Mouse (Mus musculus): ENCODE measurements at regions not wholly inside any gene's neighbourhood (a gene's known extent, or its start where the extent isn't known, plus 50 kb on each side); places are given as distances from the start of the nearest gene placed in this dataset.

GRCm38 (mm10) chr3:63554872-63555271 is 71.2 kb upstream of the Gm34302 start:
- Histone ChIP-seq H3K4me2 (replicated peaks; ENCODE audit: low read depth, low read length) (no peak overlapping the region), H3K27ac (ENCODE audit: low read length) (no peak overlapping the region), H3K9ac (replicated peaks; ENCODE audit: low read depth) (no peak overlapping the region), H3K36me3 (ENCODE audit: insufficient read depth, low read length) (no peaks in the 10 kb centered on the region), H3K4me1 (ENCODE audit: insufficient read depth, low read depth, low read length) (no peaks in the 10 kb centered on the region), H3K4me3 (ENCODE audit: low read depth, low read length) (no peak overlapping the region), H3K27me3 (replicated peaks; ENCODE audit: insufficient read depth, low read length) (no peaks in the 10 kb centered on the region), H3K9me3 (ENCODE audit: low read length) (no peaks in the 10 kb centered on the region)
- no peak for TF ChIP-seq EP300 (IDR thresholded peaks at IDR 0.05)
- TF ChIP-seq CTCF (IDR thresholded peaks at IDR 0.05): peak; percentile 77
- ATAC-seq: no peak
- peak; percentile 75 for DNase-seq (ENCODE audit: low spot score)
- 5% methylated on average over 9 of the region's 9 CpGs for WGBS

GRCm38 (mm10) chr3:63553426-63553825 is 69.7 kb upstream of the Gm34302 start:
- TF ChIP-seq EP300 (IDR thresholded peaks at IDR 0.05) (no peak), CTCF (IDR thresholded peaks at IDR 0.05) (no peak)
- 88% methylated on average over 2 of the region's 2 CpGs for WGBS
- ATAC-seq (no peak), DNase-seq (ENCODE audit: low spot score) (no peak)
- Histone ChIP-seq H3K4me1 (ENCODE audit: insufficient read depth, low read depth, low read length) (no peaks in the 10 kb centered on the region), H3K9me3 (ENCODE audit: low read length) (no peaks in the 10 kb centered on the region), H3K4me2 (replicated peaks; ENCODE audit: low read depth, low read length) (no peak overlapping the region), H3K27me3 (replicated peaks; ENCODE audit: insufficient read depth, low read length) (no peaks in the 10 kb centered on the region), H3K36me3 (ENCODE audit: insufficient read depth, low read length) (no peaks in the 10 kb centered on the region), H3K9ac (replicated peaks; ENCODE audit: low read depth) (no peak overlapping the region), H3K4me3 (ENCODE audit: low read depth, low read length) (no peak overlapping the region), H3K27ac (ENCODE audit: low read length) (no peak overlapping the region)

- Histone ChIP-seq H3K4me2 (replicated peaks; ENCODE audit: low read depth, low read length) (no peak overlapping the region), H3K4me1 (ENCODE audit: insufficient read depth, low read depth, low read length) (no peaks in the 10 kb centered on the region), H3K27ac (ENCODE audit: low read length) (no peak overlapping the region), H3K9me3 (ENCODE audit: low read length) (no peaks in the 10 kb centered on the region), H3K27me3 (replicated peaks; ENCODE audit: insufficient read depth, low read length) (no peaks in the 10 kb centered on the region), H3K9ac (replicated peaks; ENCODE audit: low read depth) (no peak overlapping the region), H3K4me3 (ENCODE audit: low read depth, low read length) (no peak overlapping the region), H3K36me3 (ENCODE audit: insufficient read depth, low read length) (no peaks in the 10 kb centered on the region)
- ATAC-seq: no peak
- 55% methylated on average over 5 of the region's 5 CpGs for WGBS
- TF ChIP-seq CTCF (IDR thresholded peaks at IDR 0.05) (no peak), EP300 (IDR thresholded peaks at IDR 0.05) (no peak)
- DNase-seq (ENCODE audit: low spot score): no peak
Measured at GRCm38 (mm10) chr3:63551661-63552060, 68.0 kb upstream of the Gm34302 start.

GRCm38 (mm10) chr3:63542638-63543408 is 59.1 kb upstream of the Gm34302 start:
- Histone ChIP-seq H3K27ac (ENCODE audit: low read length) (no peak overlapping the region), H3K9ac (replicated peaks; ENCODE audit: low read depth) (no peak overlapping the region), H3K9me3 (ENCODE audit: low read length) (no peaks in the 10 kb centered on the region), H3K4me2 (replicated peaks; ENCODE audit: low read depth, low read length) (no peak overlapping the region), H3K4me1 (ENCODE audit: insufficient read depth, low read depth, low read length) (no peaks in the 10 kb centered on the region), H3K4me3 (ENCODE audit: low read depth, low read length) (no peak overlapping the region), H3K27me3 (replicated peaks; ENCODE audit: insufficient read depth, low read length) (no peaks in the 10 kb centered on the region), H3K36me3 (ENCODE audit: insufficient read depth, low read length) (no peaks in the 10 kb centered on the region)
- no peak for TF ChIP-seq EP300 (IDR thresholded peaks at IDR 0.05)
- TF ChIP-seq CTCF (IDR thresholded peaks at IDR 0.05): no peak
- peak; percentile 47; the same call in 1 of the 2 replicates for ATAC-seq
- peak; percentile 54 for DNase-seq (ENCODE audit: low spot score)
- 30% methylated on average over 4 of the region's 4 CpGs for WGBS

GRCm38 (mm10) chr3:63538881-63539280 is 55.2 kb upstream of the Gm34302 start:
- H3K9ac ChIP-seq (replicated peaks; ENCODE audit: low read depth): no peak overlapping the region
- ATAC-seq: peak; percentile 75
- no peaks in the 10 kb centered on the region for H3K4me1 ChIP-seq (ENCODE audit: insufficient read depth, low read depth, low read length)
- H3K9me3 ChIP-seq (ENCODE audit: low read length): no peaks in the 10 kb centered on the region
- H3K27ac ChIP-seq (ENCODE audit: low read length): no peak overlapping the region
- H3K4me2 ChIP-seq (replicated peaks; ENCODE audit: low read depth, low read length): no peak overlapping the region
- 37% methylated on average over 2 of the region's 2 CpGs for WGBS
- H3K4me3 ChIP-seq (ENCODE audit: low read depth, low read length): no peak overlapping the region
- DNase-seq (ENCODE audit: low spot score): peak; percentile 63
- H3K36me3 ChIP-seq (ENCODE audit: insufficient read depth, low read length): no peaks in the 10 kb centered on the region
- H3K27me3 ChIP-seq (replicated peaks; ENCODE audit: insufficient read depth, low read length): no peaks in the 10 kb centered on the region
- TF ChIP-seq EP300 (IDR thresholded peaks at IDR 0.05) (no peak), CTCF (IDR thresholded peaks at IDR 0.05) (peak; percentile 68)

GRCm38 (mm10) chr3:63534141-63534540 is 50.5 kb upstream of the Gm34302 start:
- no peak overlapping the region for H3K9ac ChIP-seq (replicated peaks; ENCODE audit: low read depth)
- no peak overlapping the region for H3K4me3 ChIP-seq (ENCODE audit: low read depth, low read length)
- no peak overlapping the region for H3K4me2 ChIP-seq (replicated peaks; ENCODE audit: low read depth, low read length)
- no peak overlapping the region for H3K27ac ChIP-seq (ENCODE audit: low read length)
- no peaks in the 10 kb centered on the region for H3K36me3 ChIP-seq (ENCODE audit: insufficient read depth, low read length)
- TF ChIP-seq EP300 (IDR thresholded peaks at IDR 0.05) (no peak), CTCF (IDR thresholded peaks at IDR 0.05) (no peak)
- no peaks in the 10 kb centered on the region for H3K4me1 ChIP-seq (ENCODE audit: insufficient read depth, low read depth, low read length)
- WGBS: 14% methylated on average over 2 of the region's 2 CpGs
- no peak for ATAC-seq
- no peaks in the 10 kb centered on the region for H3K9me3 ChIP-seq (ENCODE audit: low read length)
- DNase-seq (ENCODE audit: low spot score): no peak
- H3K27me3 ChIP-seq (replicated peaks; ENCODE audit: insufficient read depth, low read length): no peaks in the 10 kb centered on the region
